Mouse (Mus musculus) T-cell, adult 66 days (primary cell): ENCODE data around the gene Cped1. TPM values are rescaled to one million over a fixed set of nuclear protein-coding genes. Genes with fewer than 3 reads are reported as not detected.

Experiments used
- total RNA-seq, 2 experiments: library from RNA; stranded (reverse); gene quantifications; 3 replicates in 1 of 2; 4 replicates in 1 of 2; pipeline ENCODE4 v1.2.4; 2023

The Cped1 gene
- under 1 TPM in 1 of 2 experiments, not detected in 1; 0.29 TPM for total RNA-seq

DNA sequence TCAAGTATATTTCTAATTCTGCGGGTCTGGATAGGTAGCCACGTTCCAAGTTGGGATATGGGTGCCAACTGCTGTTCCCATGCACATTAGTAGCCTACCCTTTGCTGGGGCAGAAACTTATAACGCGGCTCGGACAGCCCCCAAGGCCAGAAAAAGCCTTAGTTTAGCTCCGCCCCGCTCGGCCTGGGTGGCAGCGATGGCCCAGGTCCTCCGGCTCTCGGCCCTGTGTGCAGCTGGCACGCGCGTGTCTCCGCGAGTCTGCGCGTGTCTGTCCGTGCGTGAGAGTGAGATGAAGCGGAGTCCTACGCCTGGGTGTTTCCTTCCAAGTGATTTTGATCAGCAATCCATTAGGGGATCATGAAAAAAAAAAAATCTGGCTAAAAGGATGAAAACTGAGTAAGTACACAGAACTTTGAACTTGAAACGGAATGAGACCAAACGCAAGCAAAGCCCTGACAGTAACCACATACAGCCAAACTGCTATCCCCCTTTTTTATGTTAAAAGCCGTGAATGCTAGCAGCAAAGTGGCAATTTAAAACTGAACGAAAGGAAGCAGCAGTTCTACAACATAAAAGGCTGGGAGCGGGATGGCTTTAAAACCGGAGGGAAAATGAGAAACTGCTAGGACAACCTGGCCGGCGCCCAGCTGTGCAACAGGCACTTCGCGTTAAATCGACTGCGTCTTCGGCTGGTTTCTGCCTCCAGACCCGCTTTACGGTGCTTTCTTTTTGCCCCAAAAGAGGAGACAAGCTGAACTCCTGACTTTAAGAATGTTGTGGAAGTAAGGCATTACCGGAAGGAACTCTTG lies at the start of gene Cped1:
Cped1 (plus strand) TSS at position 185 of the 809 bp plus-strand sequence.

DNA sequence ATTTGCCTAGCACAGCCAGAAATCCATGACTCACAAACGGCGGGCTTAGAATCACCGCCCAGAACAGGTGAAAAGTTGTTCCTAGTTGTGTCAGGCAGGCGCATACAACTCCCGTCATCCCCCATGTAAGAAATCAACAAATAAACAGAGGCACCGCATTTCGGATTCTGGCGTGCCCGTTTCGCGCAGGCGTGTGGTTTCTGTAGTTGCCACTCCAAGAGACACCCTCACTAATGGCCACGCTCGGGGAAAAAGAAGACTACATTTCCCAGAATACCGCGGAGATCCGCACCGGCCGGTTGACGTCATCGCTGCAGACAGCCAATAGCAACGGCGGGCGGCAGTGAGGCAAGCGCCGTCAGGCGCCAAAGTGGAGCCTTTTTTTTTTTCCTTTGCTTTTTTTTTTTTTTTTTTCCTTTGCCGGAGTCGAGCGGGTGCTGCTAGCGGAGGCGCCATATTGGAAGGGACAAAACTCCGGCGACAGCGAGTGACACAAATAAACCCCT lies 36.4 kb upstream of the Cped1 start, which contains the start of gene Ing3:
Ing3 (plus strand) TSS at position 346 of the 506 bp plus-strand sequence.

DNA sequence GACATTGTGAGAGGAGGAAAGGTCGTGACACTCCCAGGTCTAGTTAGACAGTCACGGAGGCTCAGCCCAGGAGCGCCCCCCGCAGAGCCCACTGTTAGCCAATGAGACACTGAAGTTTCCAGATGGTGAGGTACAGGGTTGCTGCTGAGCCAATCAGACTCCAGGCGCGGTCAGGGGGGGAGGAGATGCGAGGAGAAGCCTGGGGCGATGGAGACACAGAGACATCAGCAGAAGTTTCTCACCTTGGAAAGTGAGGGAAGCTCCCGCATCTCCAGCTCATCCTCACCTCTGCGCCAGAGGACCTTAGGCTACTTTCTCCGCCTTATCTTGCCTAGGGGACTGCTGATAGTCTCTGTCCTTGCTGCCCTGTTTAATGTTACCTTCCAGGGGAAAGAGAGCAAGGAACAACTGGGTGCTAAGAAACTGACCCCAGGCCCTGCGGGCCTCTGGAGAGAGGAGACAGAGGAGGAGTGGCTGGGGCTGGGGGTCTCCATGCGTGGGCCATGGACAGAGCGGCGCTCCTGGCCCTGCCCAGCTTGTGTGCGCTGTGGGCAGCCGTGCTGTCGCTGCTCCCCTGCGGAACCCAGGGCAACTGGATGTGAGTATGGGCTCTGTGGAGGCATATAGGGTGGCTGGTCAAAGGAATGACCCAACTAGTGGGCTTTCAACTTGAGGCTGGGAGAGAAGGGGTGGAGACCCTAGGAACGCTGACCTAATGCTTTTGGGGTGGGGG lies 302.5 kb downstream of the Cped1 start, which contains the start of gene Wnt16:
Wnt16 (plus strand) TSS at position 224 of the 733 bp plus-strand sequence.

Other genes starting within 250 kb of the Cped1 start
- not detected for gene Tspan12, start 133.4 kb upstream of the Cped1 start, total RNA-seq
- 10 to 100 TPM; 80.2 to 81.3 TPM for gene Ing3, start 36.3 kb upstream of the Cped1 start, total RNA-seq